Mouse (Mus musculus) lung, adult 2 months (tissue): Measurements from ENCODE around the gene Med13.

Experiments used
- CTCF ChIP-seq: fragments of 200-500 bp; IDR thresholded peaks from 2 replicates; pipeline ENCODE4 v1.5.1; 2011; ENCODE audit warnings: mild to moderate bottlenecking, low read length, control low read depth; ENCODE audit not compliant: insufficient read depth
- POLR2A ChIP-seq: fragments of 200-500 bp; IDR thresholded peaks from 2 replicates; pipeline ENCODE4 v1.6.1; 2011; ENCODE audit warnings: low read depth, mild to moderate bottlenecking, control low read depth, low read length, borderline replicate concordance; ENCODE audit errors: extremely low read depth

- no peak for TF ChIP-seq CTCF
- TF ChIP-seq POLR2A, result no peak
Measured at GRCm38 (mm10) chr11:86310280-86310679, 47.1 kb downstream of the Med13 start.
